Mouse (Mus musculus) midbrain, embryonic 16.5 days (tissue): ENCODE results near the gene Gm9049. TPM values are rescaled to one million over a fixed set of nuclear protein-coding genes. Genes with fewer than 3 reads are reported as not detected.
"Not testable (repeated sequence)": the region's sequence is repeated elsewhere in the genome, so short reads cannot be mapped to it uniquely, and the experiment has no call there.

ENCODE experiments used
- ATAC-seq: fragments of 200-750 bp; cut with Nextera tagmentation; 2 replicates; pipeline ENCODE4 v1.8.0; 2017; ENCODE audit warnings: moderate TSS enrichment
- H3K27ac ChIP-seq: fragments of 300-500 bp; sonication (generic); 2 replicates; pipeline ENCODE4 v1.5.1; 2014; ENCODE audit warnings: mild to moderate bottlenecking, low read length, mixed read lengths
- H3K27me3 ChIP-seq: fragments of 300-500 bp; sonication (generic); 2 replicates; pipeline ENCODE4 v1.6.1; 2014; ENCODE audit warnings: low read depth, low read length, mixed read lengths; ENCODE audit not compliant: control insufficient read depth, insufficient read depth
- H3K36me3 ChIP-seq: fragments of 300-500 bp; sonication (generic); 2 replicates; pipeline ENCODE4 v1.6.1; 2014; ENCODE audit warnings: mild to moderate bottlenecking, low read length, moderate library complexity, mixed read lengths; ENCODE audit not compliant: control insufficient read depth, insufficient read depth
- H3K4me1 ChIP-seq: fragments of 300-500 bp; sonication (generic); 2 replicates; pipeline ENCODE4 v1.6.1; 2014; ENCODE audit warnings: mild to moderate bottlenecking, low read length, mixed read lengths; ENCODE audit not compliant: control insufficient read depth, insufficient read depth
- H3K4me2 ChIP-seq: fragments of 300-500 bp; sonication (generic); 2 replicates; pipeline ENCODE4 v1.6.1; 2014; ENCODE audit warnings: mild to moderate bottlenecking, low read length, mixed read lengths
- H3K4me3 ChIP-seq: fragments of 300-500 bp; sonication (generic); 2 replicates; pipeline ENCODE4 v1.5.1; 2014; ENCODE audit warnings: low read depth, mild to moderate bottlenecking, low read length, moderate library complexity, mixed read lengths
- H3K9ac ChIP-seq: fragments of 300-500 bp; sonication (generic); 2 replicates; pipeline ENCODE4 v1.6.1; 2014; ENCODE audit warnings: low read depth, low read length, mixed read lengths
- H3K9me3 ChIP-seq: fragments of 300-500 bp; sonication (generic); replicated peaks from 2 replicates; pipeline ENCODE4 v1.6.1; 2014; ENCODE audit warnings: mild to moderate bottlenecking, low read length, mixed read lengths; ENCODE audit not compliant: control insufficient read depth, poor library complexity, severe bottlenecking
- WGBS: fragments of 180-500 bp; shearing (Covaris S2); extraction: QIAGEN DNeasy Blood & Tissue Kit; methylation state at CpG from one replicate; pipeline ENCODE4 v1.1.7; 2014; 5-methylcytosine and 5-hydroxymethylcytosine counted together
- polyA plus RNA-seq: library from polyadenylated mRNA; unstranded; fragments of >200 nt; fragmentation: Nextera tagmentation; extraction: Ambion mirVana; gene quantifications from 2 replicates; pipeline ENCODE4 v1.2.1, GENCODE M21; 2015

The Gm9049 gene
- polyA plus RNA-seq: not detected in 2 replicates

- H3K9me3 ChIP-seq, H3K27ac ChIP-seq, H3K4me2 ChIP-seq, ATAC-seq, H3K27me3 ChIP-seq, H3K4me3 ChIP-seq, H3K9ac ChIP-seq, H3K36me3 ChIP-seq, H3K4me1 ChIP-seq: not testable (repeated sequence)
- WGBS: 60% methylated on average over 1 of the region's 11 CpGs
Measured at GRCm38 (mm10) chr10:118354005-118354404, at the start of gene Gm9049. Gene Gm9049, minus strand, starts transcription at chr10:118354105.

DNA sequence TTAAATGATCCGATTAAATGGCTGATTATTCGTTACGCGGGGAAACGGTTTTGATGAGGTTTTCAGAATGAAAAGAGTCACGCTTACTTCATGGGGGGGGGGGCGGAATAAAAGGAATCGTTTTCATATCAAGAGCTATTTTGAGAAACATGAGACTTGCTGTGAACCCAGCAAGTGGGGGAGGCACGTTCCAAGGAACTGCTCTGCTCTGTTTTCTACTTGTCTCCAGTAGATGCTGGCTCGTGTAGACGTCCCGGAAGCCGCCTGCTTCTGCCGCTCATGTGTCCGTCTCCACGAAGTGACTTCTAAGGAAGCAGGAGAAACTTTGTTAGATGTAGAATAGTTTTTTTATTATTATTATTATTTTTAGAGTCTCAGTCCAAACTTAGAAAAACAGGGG is 46.0 kb upstream of the Gm9049 start:
- Histone ChIP-seq H3K9me3 (no peaks in the 10 kb centered on the region), H3K9ac (no peak overlapping the region), H3K27me3 (no peaks in the 10 kb centered on the region), H3K27ac (no peak overlapping the region), H3K4me2 (no peak overlapping the region), H3K4me1 (no peaks in the 10 kb centered on the region), H3K4me3 (no peak overlapping the region), H3K36me3 (no peaks in the 10 kb centered on the region)
- WGBS: 80% methylated on average over 16 of the region's 16 CpGs
- ATAC-seq: no peak

- no peaks in the 10 kb centered on the region; the same call in 1 of the 2 replicates for H3K9me3 ChIP-seq
- H3K27ac ChIP-seq: no peak overlapping the region
- H3K4me3 ChIP-seq: no peak overlapping the region; the same call in 1 of the 2 replicates
- WGBS: 6% methylated on average over 10 of the region's 10 CpGs
- ATAC-seq: peak; percentile 96
- no peaks in the 10 kb centered on the region for H3K36me3 ChIP-seq
- H3K4me2 ChIP-seq: peak overlapping the region; percentile 47
- peak overlapping the region; percentile 49; the same call in 1 of the 2 replicates for H3K9ac ChIP-seq
- H3K27me3 ChIP-seq: no peaks in the 10 kb centered on the region
- 0 out of 2 replicates have a peak, but pooled peaks cover 3% of the 10 kb centered on the region for H3K4me1 ChIP-seq
Measured at GRCm38 (mm10) chr10:118370443-118370842, 16.5 kb upstream of the Gm9049 start.

GRCm38 (mm10) chr10:118369518-118369917 is 15.6 kb upstream of the Gm9049 start:
- H3K4me2 ChIP-seq: no peak overlapping the region
- no peak for ATAC-seq
- 83% methylated on average over 9 of the region's 9 CpGs for WGBS
- no peak overlapping the region for H3K27ac ChIP-seq
- H3K4me1 ChIP-seq: 0 out of 2 replicates have a peak, but pooled peaks cover 3% of the 10 kb centered on the region
- no peaks in the 10 kb centered on the region for H3K27me3 ChIP-seq
- no peaks in the 10 kb centered on the region for H3K36me3 ChIP-seq
- no peak overlapping the region for H3K4me3 ChIP-seq
- H3K9me3 ChIP-seq: no peaks in the 10 kb centered on the region; the same call in 1 of the 2 replicates
- no peak overlapping the region for H3K9ac ChIP-seq

DNA sequence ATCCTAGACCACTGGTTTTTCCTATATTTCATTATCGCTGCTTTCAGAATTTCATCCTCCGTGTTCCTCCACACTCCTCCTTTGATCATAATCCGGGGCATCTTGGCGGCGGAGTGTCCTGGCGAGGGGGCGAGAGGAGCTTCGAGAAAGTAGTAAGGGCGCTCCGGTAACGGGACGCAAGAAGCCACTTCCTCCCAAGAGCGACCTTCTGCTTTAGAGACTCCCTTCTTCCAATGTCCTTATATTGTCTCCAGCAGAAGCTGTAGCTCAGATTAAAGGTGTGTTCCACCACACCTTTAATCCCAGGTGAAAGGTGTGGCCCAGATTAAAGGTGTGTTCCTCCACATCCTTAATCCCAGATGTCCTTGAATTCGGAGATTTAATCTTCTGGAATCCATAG is 5.3 kb downstream of the Gm9049 start, which contains the start of gene Gm9048:
Gene Gm9048, minus strand, starts transcription at position 101 of the 400 bp plus-strand sequence.
- H3K4me2 ChIP-seq, H3K27me3 ChIP-seq, H3K27ac ChIP-seq, H3K4me3 ChIP-seq, H3K4me1 ChIP-seq, H3K36me3 ChIP-seq, H3K9ac ChIP-seq, ATAC-seq, H3K9me3 ChIP-seq: not testable (repeated sequence)
- WGBS: no CpG with 5 or more reads among the region's 14 CpGs

- not testable (repeated sequence) for ATAC-seq, H3K27ac ChIP-seq, H3K9me3 ChIP-seq, H3K27me3 ChIP-seq, H3K4me2 ChIP-seq, H3K4me3 ChIP-seq, H3K9ac ChIP-seq, H3K4me1 ChIP-seq, H3K36me3 ChIP-seq
- WGBS: no CpG with 5 or more reads among the region's 14 CpGs
Measured at GRCm38 (mm10) chr10:118343155-118343554, 10.8 kb downstream of the Gm9049 start, which contains the start of gene Gm9046. Gene Gm9046, minus strand, starts transcription at chr10:118343255.

DNA sequence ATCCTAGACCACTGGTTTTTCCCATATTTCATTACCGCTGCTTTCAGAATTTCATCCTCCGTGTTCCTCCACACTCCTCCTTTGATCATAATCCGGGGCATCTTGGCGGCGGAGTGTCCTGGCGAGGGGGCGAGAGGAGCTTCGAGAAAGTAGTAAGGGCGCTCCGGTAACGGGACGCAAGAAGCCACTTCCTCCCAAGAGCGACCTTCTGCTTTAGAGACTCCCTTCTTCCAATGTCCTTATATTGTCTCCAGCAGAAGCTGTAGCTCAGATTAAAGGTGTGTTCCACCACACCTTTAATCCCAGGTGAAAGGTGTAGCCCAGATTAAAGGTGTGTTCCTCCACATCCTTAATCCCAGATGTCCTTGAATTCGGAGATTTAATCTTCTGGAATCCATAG is 16.2 kb downstream of the Gm9049 start, which contains the start of gene Gm9045:
Gene Gm9045, minus strand, starts transcription at position 101 of the 400 bp plus-strand sequence.
- H3K4me3 ChIP-seq, H3K27ac ChIP-seq, ATAC-seq, H3K9me3 ChIP-seq, H3K36me3 ChIP-seq, H3K4me1 ChIP-seq, H3K27me3 ChIP-seq, H3K9ac ChIP-seq, H3K4me2 ChIP-seq: not testable (repeated sequence)
- no CpG with 5 or more reads among the region's 14 CpGs for WGBS

DNA sequence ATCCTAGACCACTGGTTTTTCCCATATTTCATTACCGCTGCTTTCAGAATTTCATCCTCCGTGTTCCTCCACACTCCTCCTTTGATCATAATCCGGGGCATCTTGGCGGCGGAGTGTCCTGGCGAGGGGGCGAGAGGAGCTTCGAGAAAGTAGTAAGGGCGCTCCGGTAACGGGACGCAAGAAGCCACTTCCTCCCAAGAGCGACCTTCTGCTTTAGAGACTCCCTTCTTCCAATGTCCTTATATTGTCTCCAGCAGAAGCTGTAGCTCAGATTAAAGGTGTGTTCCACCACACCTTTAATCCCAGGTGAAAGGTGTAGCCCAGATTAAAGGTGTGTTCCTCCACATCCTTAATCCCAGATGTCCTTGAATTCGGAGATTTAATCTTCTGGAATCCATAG is 21.6 kb downstream of the Gm9049 start, which contains the start of gene Gm9044:
Gene Gm9044, minus strand, starts transcription at position 101 of the 400 bp plus-strand sequence.
- not testable (repeated sequence) for ATAC-seq, H3K4me1 ChIP-seq, H3K9me3 ChIP-seq, H3K27me3 ChIP-seq, H3K4me2 ChIP-seq, H3K9ac ChIP-seq, H3K27ac ChIP-seq, H3K4me3 ChIP-seq, H3K36me3 ChIP-seq
- WGBS: no CpG with 5 or more reads among the region's 14 CpGs

GRCm38 (mm10) chr10:118326869-118327268 is 27.0 kb downstream of the Gm9049 start, which contains the start of gene Gm9040:
Gene Gm9040, minus strand, starts transcription at chr10:118326969.
- H3K4me2 ChIP-seq, ATAC-seq, H3K27me3 ChIP-seq, H3K4me3 ChIP-seq, H3K36me3 ChIP-seq, H3K4me1 ChIP-seq, H3K27ac ChIP-seq, H3K9ac ChIP-seq, H3K9me3 ChIP-seq: not testable (repeated sequence)
- no CpG with 5 or more reads among the region's 11 CpGs for WGBS
